Mouse (Mus musculus) kidney, postnatal 25 days (tissue): ENCODE measurements around the gene Gm17660.

Experiments used
- DNase-seq, 2 experiments: peaks; one replicate each; pipeline ENCODE4 v3.0.0; 2021; ENCODE audit warnings: mixed read lengths in 2 of 2

Gm17660 gene

DNA sequence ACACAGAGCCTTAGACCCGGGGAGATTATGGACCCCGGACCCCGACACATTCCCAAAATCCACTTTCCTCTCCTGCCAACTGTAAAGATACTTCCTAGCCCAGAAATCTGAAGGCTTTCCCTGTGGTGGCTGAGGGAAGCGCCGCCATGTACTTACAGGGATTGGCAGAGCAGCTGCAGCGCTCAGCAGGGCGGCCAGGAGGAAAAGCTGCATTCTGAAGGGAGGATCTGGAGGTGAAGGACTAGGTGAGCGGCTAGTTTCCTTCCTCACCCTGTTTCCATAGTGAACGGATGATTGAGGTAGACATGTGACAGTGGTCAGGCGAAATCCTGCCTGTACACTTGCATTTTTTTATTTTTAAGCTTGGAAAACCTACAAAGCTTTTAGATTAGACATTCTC lies 1.0 kb downstream of the Gm17660 start:
- no peak for DNase-seq

DNA sequence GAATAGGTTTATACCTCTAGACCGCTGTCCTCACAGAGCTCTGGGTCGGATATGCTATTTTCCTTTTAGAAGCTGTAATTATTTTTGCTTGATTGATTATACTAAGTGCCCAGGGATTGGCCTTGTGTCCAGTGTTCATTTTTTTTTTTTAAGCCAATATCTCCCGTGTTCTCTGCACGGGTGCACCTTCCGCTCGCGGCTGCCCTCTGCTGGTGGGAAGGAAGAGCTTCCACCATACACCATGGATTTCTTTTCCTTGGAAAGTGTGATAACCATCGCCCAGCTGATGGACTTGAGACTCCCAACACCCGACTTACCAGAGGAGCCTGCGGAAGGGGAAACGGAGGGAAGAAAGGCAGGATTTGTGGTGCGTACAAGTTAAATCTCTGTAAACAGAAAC lies 3.0 kb downstream of the Gm17660 start:
- DNase-seq: peak; percentile 70 to 80

DNA sequence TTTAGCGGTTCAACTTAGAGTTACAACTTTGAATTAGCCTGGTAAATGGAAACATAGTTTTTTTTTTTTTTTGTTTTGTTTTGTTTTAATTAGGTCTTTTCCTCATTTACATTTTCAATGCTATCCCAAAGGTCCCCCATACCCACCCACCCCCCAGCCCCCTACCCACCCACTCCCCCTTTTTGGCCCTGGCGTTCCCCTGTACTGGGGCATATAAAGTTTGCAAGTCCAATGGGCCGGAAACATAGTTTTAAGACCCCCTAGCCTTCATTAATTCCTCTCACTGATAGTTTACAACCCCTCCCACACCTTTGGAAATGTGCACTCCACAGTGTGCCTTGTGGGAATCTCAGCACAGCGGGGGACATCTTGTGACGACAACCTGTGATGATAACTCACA lies 3.8 kb downstream of the Gm17660 start:
- DNase-seq: no peak

DNA sequence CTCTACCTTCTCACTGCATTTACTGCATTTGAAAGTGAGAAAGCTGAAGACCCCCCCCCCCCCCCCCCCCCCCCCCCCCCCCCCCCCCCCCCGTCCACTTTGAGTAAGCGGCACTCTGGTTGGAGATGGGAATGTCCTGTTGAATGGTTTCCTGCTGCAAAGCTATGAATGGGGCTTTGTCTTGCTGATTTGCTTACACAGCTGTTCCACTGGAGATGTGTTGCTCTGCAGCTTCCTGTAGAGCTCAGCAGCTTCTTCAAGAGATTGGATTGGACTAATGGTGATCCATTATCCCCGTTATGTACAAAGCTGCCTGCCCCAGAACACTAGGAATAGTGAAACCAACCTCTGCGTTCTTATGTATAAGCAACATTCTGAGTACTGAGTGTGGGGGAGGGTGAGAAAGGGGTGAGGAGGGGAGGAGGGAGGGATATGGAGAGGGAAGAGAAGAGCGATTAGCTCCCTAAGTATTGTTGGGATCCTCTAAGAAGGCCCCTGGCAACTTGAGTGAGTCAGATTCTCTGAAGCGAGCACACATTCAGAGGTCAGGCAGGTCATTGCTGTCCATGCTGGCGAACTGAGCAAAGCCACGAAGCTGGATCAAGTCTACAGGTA lies 5.0 kb downstream of the Gm17660 start:
- no peak for DNase-seq

DNA sequence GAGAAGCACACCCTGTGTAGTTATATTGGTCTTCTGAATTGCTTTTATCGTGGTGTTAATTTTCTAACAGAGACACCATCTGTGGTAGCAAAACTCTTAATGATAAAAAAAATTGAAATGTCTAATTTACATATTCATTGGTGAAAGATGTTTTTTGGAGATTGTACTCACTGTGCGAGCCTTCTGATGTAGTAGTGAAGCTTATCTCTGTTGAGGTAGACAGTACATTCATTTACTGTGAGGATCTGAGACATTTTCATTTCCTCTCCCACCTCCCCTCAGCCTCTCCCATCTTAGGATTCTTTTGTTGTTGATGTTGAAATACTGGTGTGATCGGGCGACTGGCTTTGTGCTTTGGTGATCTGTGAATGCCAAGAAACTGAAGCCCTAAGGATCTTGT lies 6.4 kb downstream of the Gm17660 start:
- DNase-seq: no peak

DNA sequence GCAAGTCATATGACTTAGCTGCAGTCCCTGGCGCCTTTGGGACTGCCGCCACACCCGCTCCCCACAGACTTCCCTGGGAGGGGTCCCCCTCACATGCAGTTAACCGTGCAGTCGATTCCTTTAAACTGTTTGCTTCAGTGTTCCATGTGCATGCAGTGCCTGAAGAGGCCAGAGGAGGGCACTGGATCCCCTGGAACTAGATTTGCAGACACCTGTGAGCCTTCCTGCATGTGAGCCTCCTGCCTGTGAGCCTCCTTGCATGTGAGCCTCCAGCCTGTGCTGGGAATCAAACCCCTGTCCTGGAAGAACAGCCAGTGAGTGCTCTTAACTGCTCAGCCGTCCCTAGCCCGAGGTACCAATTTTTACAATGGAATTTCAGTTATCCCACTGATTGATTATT lies 8.7 kb downstream of the Gm17660 start:
- peak in 1 of 2 experiments; percentile 26 for DNase-seq

DNA sequence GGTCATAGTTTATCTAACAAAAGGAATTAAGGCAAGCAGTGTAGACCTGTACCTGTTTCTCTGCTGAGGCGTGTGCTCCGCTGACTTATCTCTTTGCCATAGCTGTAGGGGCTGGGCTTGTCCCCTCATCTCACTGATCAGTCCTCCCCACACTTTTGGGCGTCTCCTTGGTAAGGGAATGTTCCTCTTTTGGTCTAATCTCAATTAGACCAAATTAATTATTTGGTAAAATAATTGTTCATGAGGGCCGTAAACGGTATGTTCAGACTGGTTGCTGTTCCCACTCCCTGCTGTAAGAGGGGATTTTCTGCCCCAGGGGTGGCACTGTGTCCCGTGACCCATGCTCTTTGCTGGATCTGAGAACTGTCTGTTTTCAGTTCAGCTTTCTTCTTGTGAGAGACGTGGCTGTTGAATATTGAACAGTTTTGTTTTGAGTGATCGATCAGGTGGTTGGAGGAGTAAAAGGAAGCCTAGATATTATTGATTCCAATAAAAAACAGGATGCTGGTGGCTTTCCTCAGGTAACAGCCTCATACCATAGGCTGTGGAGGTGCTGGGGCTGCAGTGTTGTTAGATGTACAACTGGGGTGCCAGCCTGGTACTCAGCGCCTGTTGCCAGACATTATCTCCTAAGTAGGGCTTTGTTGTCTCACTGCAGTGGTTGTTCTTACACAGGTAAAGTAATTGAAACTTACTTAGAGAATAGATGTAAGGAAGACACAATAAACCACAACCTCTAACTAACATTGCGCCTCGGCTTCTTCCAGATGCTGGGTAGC lies 14.4 kb downstream of the Gm17660 start:
- no peak for DNase-seq

DNA sequence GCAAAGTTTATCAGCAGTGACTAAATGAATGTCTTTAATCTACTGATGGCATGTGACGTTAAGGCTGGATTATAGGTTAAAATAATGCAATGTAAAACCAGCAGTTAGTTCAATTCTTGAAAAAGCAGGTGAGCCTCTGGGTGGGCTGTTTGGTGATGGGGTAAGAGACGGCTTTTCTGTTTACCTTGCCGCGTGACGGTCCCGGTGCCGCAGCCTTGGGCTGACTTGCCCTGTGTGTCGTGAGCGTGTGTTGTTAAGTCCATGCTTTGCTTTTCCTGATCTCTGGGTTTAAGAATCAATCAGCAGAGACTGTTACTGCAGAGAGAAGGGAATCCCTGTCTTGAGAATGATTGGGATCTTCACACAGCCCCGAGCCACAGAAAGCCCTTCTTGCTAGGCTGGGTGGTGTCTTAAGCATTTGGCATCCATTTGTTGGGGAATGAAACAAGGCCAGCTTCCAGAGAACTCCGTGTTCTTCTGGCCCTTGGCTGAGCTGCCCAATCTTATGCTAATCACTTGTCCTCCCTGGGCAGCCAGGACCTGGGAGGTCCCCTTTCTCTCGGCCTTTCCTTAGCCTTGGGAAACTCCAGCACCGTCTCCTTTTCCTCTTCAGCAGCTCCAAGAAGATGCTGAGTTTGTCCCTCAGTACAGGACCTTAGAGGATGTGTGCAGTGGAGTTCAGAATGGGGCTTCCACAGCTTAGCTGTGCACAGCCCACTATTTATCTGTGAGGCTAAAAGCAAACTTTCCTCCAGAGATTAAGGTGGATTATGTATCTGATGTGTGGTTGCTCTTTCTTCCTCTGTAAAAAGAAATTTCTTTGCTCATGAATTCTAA lies 15.3 kb downstream of the Gm17660 start:
- DNase-seq: no peak

DNA sequence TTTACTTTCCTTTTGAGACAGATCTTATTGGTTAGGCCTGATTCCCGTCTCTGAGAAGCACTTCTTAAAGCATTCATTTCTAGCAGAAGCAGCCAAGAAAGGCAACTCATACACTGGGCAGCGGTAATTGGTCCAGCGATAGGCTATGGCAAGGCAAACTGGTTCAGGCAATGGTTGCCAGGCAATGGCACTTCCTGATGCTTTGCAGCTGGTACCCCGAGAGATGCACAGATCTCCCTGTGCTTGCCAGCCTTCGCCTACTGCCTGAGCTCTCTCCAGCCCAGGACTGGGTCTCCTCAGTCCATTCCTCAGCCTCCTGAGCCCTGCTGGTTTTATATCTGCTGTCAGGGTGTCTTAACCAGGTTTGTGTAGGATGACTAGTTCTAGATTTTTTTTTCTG lies 17.0 kb downstream of the Gm17660 start:
- DNase-seq: no peak

DNA sequence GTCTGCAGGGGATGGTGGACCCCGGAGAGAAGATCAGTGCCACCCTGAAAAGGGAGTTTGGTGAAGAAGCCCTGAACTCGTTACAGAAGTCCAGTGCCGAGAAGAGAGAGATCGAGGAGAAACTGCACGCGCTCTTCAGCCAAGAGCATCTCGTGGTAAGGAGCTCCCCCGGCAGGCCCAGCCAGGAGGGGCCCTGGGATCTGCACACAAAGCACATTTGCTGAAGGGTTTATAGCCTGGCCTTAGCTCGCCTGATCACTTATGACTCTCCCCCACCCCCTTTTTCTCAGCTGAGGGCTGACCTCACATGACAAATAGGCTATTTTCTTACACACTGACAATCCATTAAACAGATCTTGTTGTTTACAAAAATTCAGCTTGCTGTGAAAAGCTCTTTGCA lies 17.8 kb downstream of the Gm17660 start:
- peak in 1 of 2 experiments; percentile 36 for DNase-seq

DNA sequence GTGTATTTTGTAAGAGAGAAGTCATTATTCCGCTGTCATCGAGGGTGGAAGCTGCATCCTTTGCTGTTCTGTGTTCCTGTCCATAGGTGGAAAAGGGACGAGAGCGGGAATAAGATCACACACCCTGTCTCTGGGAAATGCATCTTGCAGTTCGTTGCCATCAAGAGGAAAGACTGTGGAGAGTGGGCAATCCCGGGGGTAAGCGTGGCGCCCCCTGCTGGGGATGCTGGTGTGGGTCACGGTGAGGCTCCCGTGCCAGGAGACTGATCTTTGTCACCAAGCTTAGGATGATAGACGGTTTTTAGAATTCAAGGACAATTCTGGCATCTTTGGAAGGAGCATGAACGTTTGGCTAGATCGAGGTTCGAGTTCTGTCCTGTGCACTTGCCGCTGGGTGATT lies 19.4 kb downstream of the Gm17660 start:
- DNase-seq: peak in 1 of 2 experiments; percentile 63

DNA sequence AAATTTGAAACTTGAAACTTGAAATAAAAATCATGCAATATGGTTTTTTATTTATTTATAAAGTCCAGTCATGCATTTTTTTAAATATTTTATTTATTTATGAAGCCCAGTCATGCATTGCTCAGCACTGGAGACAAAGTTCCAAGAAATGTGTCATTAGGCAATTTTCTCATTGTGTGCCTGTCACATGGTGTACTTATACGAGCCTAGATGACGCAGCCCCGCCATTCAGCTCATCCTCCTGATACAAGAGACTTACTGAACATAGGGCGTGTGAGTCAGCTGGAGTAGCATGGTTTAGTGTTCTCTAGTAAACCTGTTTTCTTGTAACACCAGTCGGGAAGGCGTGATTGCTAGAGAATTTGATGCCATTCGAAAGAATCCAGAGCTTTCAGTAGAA lies 21.1 kb downstream of the Gm17660 start:
- DNase-seq: no peak

DNA sequence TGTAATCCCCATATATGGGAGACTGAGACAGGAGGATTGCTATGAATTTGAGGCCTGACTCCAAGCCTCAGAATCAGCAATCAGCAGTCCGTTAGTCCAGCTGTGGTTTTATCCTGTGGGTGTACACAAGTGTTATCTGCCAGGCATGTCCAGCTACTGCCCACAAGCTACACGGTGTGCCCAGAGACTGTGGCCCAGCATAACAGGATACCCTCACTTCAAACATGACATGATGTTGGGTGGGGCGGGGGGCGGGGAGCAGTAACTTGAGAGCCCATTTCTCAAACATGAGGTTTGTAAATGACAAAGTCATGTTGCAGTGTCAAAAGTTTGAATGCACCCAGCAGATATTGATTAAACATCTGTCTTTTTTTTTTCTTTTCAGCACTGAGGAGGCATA lies 21.6 kb downstream of the Gm17660 start:
- no peak for DNase-seq

DNA sequence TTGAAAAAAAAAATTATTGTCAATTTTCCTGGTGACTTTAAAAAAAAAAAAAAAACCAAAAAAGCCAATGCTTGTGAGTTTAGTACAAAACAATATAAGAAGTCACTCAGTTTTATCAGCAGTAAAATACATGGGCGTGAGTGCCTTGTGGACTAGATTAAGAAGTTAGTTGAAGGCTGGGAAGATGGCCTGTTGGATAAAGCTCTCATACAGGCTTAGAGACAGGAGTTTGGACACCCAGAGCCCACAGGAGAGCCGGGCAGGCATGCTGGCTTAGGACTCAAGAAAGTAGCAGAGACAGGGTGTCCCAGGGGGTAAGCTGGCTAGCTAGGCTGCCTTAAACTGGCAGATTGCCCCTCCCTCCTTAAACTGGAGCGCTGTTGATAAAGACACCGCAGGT lies 22.5 kb downstream of the Gm17660 start:
- DNase-seq: no peak

DNA sequence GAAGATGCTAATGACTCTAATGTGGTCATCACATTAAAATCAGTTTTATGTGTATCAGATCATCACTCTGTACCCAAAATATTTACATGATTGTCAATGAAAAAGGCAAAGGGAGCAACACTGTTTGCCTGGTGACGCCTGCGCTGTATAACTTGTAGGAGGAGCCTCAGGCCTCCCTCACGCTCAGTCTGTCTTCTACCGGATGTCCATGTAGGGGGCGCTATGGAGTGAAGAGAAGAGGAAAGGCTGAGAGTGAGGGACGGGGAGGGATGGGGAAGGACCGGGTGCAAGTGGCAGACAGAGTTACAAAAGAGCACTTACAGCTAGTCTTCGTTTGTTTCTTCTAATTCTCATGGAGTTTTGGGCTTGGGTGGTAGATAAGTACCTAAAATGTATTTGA lies 24.5 kb downstream of the Gm17660 start:
- no peak for DNase-seq

DNA sequence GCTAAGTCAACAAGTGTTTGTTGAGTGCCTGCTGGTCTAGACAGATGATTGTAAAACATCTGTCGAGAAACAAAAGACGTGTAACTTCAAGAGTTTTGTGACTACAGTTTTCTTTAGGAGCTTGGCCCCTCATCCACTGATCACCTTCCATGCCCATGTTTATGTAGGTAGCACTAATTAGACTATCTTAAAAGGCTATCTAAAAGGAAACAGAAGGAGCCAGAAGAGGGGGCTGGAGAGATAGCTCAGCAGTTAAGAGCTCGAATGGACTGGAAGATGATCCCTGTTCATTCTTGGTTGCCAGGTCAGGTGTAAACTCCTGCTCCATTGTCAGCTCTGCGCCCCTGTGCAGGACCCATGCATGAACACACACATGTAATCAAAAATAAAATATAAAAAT lies 29.3 kb downstream of the Gm17660 start:
- DNase-seq: no peak

DNA sequence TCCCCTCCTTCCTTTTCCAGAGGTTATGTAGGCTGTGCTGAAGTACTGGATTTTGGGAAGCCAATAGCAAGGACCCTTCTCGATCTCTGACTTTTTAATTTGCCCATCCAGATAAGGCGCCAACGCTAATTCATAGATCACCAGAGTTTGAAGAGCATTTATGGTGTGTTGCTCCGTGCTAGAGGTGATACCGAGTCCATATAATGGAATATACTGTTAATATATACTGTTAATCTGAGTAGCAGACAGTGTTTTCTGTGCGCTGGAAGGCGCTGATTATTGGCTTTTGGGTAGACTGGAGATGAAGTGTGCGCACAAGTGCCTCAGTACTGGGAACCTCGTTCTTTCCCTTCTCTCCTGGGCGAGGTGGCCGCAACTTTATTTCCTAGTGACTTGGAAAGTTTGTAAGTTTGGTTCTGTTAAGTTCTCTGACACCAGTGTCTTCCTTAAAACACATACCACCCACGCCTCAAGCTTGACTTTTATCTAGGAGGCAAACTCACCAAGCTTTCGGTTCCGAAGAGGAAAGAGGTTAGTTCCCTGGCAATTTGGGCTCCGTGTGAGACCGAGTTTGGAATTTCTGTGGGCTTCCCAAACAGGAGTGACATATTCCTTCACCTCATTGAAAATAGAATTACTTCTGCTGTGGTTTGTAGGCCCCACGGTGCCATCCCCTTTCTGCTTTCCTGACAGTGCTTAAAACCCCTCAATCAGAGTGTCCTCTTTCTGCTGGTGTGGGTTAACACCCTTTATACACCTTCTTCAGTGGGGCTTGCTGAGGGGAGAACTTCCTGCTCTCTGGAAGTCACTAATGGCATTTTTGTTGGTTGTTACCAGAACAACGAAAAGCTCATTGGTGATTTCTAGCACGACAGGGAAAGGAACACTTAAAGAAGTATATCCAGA lies 30.0 kb downstream of the Gm17660 start:
- DNase-seq: no peak

DNA sequence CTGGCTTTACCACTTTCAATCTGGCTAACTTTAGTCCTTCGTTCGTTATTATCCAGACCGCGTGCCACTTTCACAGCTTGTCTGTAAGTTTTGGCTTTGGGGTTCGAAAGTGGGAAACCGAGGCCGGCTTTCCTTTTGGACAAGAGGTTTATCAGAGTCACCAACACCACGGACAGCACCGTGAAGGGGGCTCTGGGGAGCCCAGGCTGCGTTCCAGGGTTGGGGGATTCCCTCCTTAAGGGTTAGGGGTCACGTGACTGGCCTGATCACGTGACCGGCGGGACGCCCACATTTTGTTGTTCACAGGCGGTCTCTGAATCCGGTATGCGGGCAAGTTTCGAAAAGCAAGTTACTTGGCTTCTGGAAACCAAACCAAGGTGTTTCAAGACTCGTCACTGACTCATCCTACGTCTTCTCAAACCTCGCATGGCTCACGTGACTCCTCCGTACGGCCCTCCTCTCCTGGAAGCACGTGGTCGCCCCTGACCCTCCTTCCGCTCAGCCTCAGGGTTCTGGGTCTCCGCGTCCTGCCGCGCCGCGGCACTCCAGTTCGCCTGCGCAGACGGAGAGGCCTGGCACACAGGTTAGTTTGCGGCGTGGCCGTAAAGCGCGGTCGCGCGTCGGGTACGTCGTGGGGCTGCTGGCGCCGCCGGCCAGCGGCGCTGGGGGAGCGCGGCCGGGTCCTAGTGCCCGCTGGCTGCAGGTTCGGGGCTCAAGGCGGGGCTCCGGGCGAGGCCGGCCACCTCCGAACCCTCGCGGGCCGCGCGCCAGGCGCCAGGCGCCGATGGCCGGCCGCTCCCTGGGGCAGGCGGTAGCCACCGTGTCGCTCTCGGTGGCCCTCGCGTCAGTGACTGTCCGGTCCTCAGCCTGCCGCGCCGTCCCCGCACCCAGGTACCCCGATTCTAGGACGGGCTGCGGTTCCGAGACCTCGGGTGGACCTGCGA lies 30.9 kb downstream of the Gm17660 start, which contains the start of gene Nudt9:
Gene Nudt9 (plus strand): TSS at position 51 of the 944 bp plus-strand sequence.
- DNase-seq: peak; percentile 98 to 100

DNA sequence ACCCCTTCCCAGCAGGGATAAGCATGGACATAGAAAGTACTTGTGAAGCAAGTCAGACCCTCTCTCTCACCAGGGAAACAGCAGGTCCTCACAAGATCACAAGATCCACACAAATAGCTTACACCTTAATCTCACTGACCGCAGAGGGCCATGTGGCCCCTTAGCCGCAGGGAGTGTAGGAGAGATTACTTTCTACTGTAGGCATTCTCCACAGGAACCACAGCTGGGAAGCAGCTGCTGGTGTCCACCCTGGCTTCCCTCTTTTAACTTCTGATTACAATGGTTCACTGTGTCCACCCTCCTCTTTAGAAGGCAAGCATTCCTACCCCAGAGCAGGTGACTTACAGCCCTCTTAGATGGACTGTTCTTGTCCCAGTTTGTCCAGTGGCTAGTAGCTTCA lies 33.7 kb downstream of the Gm17660 start:
- no peak for DNase-seq

DNA sequence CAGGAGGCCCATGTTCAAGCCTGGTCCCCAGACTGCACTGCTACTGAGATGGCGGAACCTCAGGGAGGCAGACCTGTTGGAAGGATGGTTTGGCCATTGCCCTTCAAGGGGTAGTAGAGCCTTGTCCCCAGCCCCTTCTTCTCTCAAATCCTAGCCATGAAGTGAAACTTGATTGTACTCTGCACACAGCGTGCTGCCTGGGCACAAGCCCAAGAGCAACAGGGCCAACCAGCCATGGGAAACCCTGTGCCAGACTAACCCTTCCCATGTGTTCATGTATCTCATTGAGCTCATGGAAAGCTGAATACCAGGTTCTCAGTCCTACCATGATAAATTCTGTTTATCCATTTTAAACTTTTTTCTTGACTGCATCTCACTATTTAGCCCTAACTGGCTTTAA lies 34.5 kb downstream of the Gm17660 start:
- peak; percentile 24 to 49 for DNase-seq

DNA sequence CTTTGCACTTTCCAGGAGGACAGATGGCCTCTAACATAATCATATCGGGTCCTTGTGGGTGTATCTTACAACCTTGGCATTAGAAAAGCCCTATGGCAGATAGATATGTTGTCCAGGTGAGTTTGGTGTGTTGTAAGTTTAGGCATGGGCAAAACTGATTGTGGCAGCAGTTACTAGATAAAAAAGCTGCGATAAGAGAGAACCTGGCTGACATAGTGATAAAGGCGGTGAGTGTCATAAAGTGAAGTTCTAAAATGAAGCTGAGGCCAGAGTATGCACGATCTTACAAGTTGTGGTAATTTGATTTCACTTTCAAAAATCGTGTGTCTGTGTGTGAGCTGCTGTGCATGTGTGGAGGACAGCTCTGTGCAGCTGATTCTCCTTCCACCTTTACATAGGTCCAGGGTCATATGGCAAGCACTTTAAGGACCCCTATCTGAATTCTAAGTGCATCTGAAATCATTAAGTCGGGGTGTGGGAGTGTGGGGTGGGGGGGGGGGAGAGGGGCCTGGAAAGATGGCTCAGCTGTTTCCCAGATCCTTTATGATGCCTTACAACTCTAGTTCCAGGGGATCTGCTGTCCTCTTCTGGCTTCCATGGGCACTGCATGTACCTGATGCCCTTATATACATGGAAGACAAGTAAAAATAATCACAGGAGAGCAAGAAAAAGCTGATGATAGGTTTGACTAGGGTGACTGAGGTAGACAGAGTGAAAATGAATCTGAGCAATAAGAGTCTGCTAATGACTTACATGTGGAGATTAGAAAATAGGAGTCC lies 38.1 kb downstream of the Gm17660 start:
- peak; percentile 55 to 76 for DNase-seq
